Mouse (Mus musculus): Measurements from ENCODE around the gene Celsr1.

DNA sequence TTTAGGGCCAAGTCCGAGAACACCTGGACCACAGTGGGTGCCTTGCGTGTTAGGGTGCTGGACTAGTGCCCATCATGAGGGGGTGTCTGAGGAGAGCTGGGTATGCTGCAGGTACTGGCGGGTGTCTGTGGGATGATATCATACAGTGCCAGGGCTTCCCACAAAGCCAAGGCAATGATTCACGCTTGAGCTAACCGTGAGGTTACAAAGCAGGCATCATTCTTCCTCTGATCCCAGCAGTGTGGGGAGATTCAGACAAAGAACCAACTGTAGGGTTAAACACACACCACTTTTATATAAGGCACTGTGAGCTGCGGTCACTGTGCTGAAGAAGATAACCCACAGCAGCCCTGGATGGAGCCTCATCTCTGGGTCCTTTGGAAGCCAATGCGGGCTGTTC, 67.5 kb downstream of the Celsr1 start:
- no peak for TF ChIP-seq MYC (IDR thresholded peaks at IDR 0.05; ENCODE audit: low read depth, low read length)
- TF ChIP-seq RAD21 (IDR thresholded peaks at IDR 0.05; ENCODE audit: low read depth, low read length) = no peak
- no peak for TF ChIP-seq HCFC1 (IDR thresholded peaks at IDR 0.05; ENCODE audit: low read depth, low read length)
- TF ChIP-seq ZNF384 (IDR thresholded peaks at IDR 0.05; ENCODE audit: low read depth, low read length) = no peak
- TF ChIP-seq EP300 (IDR thresholded peaks at IDR 0.05; ENCODE audit: low read length) = no peak
- no peak for TF ChIP-seq POLR2A (IDR thresholded peaks at IDR 0.05; ENCODE audit: low read depth, low read length)
- no peak for TF ChIP-seq ZC3H11A (IDR thresholded peaks at IDR 0.05; ENCODE audit: low read depth, low read length)
- TF ChIP-seq GABPA (IDR thresholded peaks at IDR 0.05; ENCODE audit: insufficient replicate concordance, low read depth, low read length) = no peak
- no peak for TF ChIP-seq CTCF (conservative IDR thresholded peaks at IDR 0.05 in 1 of 2, IDR thresholded peaks at IDR 0.05 in 1 of 2; ENCODE audit: low read depth in 2 of 2, low read length in 2 of 2)
- no peak for TF ChIP-seq USF1 (IDR thresholded peaks at IDR 0.05; ENCODE audit: low read depth, low read length)
